Mouse (Mus musculus): Measurements from ENCODE around the gene Rbmxl2. TPM values are rescaled to one million over a fixed set of nuclear protein-coding genes. Genes with fewer than 3 reads are reported as not detected.

The Rbmxl2 gene
- polyA plus RNA-seq, 1 experiment: not detected

- Histone ChIP-seq H3K9me3 (ENCODE audit: control insufficient read depth, low read length) (no peaks in the 10 kb centered on the region), H3K4me1 (ENCODE audit: control insufficient read depth) (no peaks in the 10 kb centered on the region), H3K4me3 (replicated peaks) (no peak overlapping the region), H3K27me3 (ENCODE audit: control insufficient read depth) (no peaks in the 10 kb centered on the region), H3K36me3 (ENCODE audit: control insufficient read depth) (no peaks in the 10 kb centered on the region)
- no peak for TF ChIP-seq TAL1 (IDR thresholded peaks at IDR 0.05; ENCODE audit: low read length)
Observed at GRCm38 (mm10) chr7:107237498-107237897, 28.3 kb downstream of the Rbmxl2 start.

GRCm38 (mm10) chr7:107241371-107241883 lies 32.2 kb downstream of the Rbmxl2 start:
- Histone ChIP-seq H3K9me3 (ENCODE audit: control insufficient read depth, low read length) (no peaks in the 10 kb centered on the region), H3K27me3 (ENCODE audit: control insufficient read depth) (no peaks in the 10 kb centered on the region), H3K4me1 (ENCODE audit: control insufficient read depth) (no peaks in the 10 kb centered on the region), H3K4me3 (replicated peaks) (no peak overlapping the region), H3K36me3 (ENCODE audit: control insufficient read depth) (no peaks in the 10 kb centered on the region)
- TF ChIP-seq GATA1 (IDR thresholded peaks at IDR 0.05; ENCODE audit: low read length): no peak
- TF ChIP-seq TAL1 (IDR thresholded peaks at IDR 0.05; ENCODE audit: low read length): no peak

GRCm38 (mm10) chr7:107250211-107250985 lies 41.2 kb downstream of the Rbmxl2 start:
- no peaks in the 10 kb centered on the region for H3K36me3 ChIP-seq (ENCODE audit: control insufficient read depth)
- TF ChIP-seq TAL1 (IDR thresholded peaks at IDR 0.05; ENCODE audit: low read length) (no peak), GATA1 (IDR thresholded peaks at IDR 0.05; ENCODE audit: low read length) (no peak)
- no peaks in the 10 kb centered on the region for H3K27me3 ChIP-seq (ENCODE audit: control insufficient read depth)
- H3K9me3 ChIP-seq (ENCODE audit: control insufficient read depth, low read length): no peaks in the 10 kb centered on the region
- no peak overlapping the region for H3K4me3 ChIP-seq (replicated peaks)
- no peaks in the 10 kb centered on the region for H3K4me1 ChIP-seq (ENCODE audit: control insufficient read depth)

GRCm38 (mm10) chr7:107253355-107253754 lies 44.1 kb downstream of the Rbmxl2 start:
- H3K27me3 ChIP-seq (ENCODE audit: control insufficient read depth): no peaks in the 10 kb centered on the region
- H3K4me3 ChIP-seq (replicated peaks): no peak overlapping the region
- no peaks in the 10 kb centered on the region for H3K4me1 ChIP-seq (ENCODE audit: control insufficient read depth)
- H3K36me3 ChIP-seq (ENCODE audit: control insufficient read depth): no peaks in the 10 kb centered on the region
- TF ChIP-seq GATA1 (IDR thresholded peaks at IDR 0.05; ENCODE audit: low read length): no peak
- TF ChIP-seq TAL1 (IDR thresholded peaks at IDR 0.05; ENCODE audit: low read length): no peak
- H3K9me3 ChIP-seq (ENCODE audit: control insufficient read depth, low read length): no peaks in the 10 kb centered on the region

GRCm38 (mm10) chr7:107259936-107260335 lies 50.7 kb downstream of the Rbmxl2 start:
- H3K4me3 ChIP-seq (replicated peaks): no peak overlapping the region
- H3K9me3 ChIP-seq (ENCODE audit: control insufficient read depth, low read length): no peaks in the 10 kb centered on the region
- H3K36me3 ChIP-seq (ENCODE audit: control insufficient read depth): no peaks in the 10 kb centered on the region
- no peak for TF ChIP-seq GATA1 (IDR thresholded peaks at IDR 0.05; ENCODE audit: low read length)
- no peak for TF ChIP-seq TAL1 (IDR thresholded peaks at IDR 0.05; ENCODE audit: low read length)
- no peaks in the 10 kb centered on the region for H3K27me3 ChIP-seq (ENCODE audit: control insufficient read depth)
- H3K4me1 ChIP-seq (ENCODE audit: control insufficient read depth): no peaks in the 10 kb centered on the region

Other genes with a start within 250 kb of the Rbmxl2 start
- 0.01 TPM in 1 of 2 replicates, not detected in the other for gene Olfr6, start 245.5 kb upstream of the Rbmxl2 start, polyA plus RNA-seq (2012)
- 0.02 TPM in 1 of 2 replicates, not detected in the other for gene Olfr711, start 234.0 kb upstream of the Rbmxl2 start, polyA plus RNA-seq (2012)
- gene Olfr2, start 203.4 kb upstream of the Rbmxl2 start, polyA plus RNA-seq (2012): not detected in 2 replicates
- not detected in 2 replicates for gene Olfr713, start 178.3 kb upstream of the Rbmxl2 start, polyA plus RNA-seq (2012)
- gene Olfr714, start 138.5 kb upstream of the Rbmxl2 start, polyA plus RNA-seq (2012): not detected in 2 replicates
- not detected in 2 replicates for gene Olfr17, start 116.2 kb upstream of the Rbmxl2 start, polyA plus RNA-seq (2012)
- not detected in 2 replicates for gene Olfr715b, start 99.1 kb upstream of the Rbmxl2 start, polyA plus RNA-seq (2012)
- gene Olfr715, start 78.4 kb upstream of the Rbmxl2 start, polyA plus RNA-seq (2012): not detected in 2 replicates
- not detected in 2 replicates for gene Olfr716, start 71.1 kb upstream of the Rbmxl2 start, polyA plus RNA-seq (2012)
- gene Nlrp14, start 42.5 kb upstream of the Rbmxl2 start, polyA plus RNA-seq (2012): not detected in 2 replicates
- gene Syt9, start 161.3 kb downstream of the Rbmxl2 start, polyA plus RNA-seq (2012): 0.01 TPM in 1 of 2 replicates, not detected in the other